Mouse (Mus musculus): ENCODE data around the gene F11r. TPM values are rescaled to one million over a fixed set of nuclear protein-coding genes. Genes with fewer than 3 reads are reported as not detected.
A peak's percentile ranks its signal among the peaks of the same experiment; 100 is the strongest.

Gene F11r
- polyA plus RNA-seq, 1 experiment from 2014 or later = 26.7 TPM

DNA sequence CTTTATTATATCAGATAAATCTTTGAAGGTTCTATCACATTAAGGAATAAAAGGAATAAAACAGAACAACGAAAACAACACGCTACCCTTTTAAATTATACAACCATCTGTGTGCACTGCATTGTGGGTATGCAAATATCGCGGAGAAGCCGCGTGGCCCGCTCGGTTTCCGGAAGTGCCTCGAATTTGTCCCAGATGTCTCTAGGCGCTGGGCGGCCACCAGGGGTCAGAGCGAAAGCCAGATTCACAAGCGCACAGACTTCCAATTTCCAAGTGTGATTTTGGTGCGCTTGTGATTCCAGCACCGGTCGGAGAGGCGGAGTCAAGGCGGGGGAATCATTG is 65.9 kb downstream of the F11r start, which contains the start of gene Alyref2:
Gene Alyref2 (plus strand): TSS at position 229 of the 342 bp plus-strand sequence.
- ATAC-seq (ENCODE audit: insufficient number of reproducible peaks, low FRiP score, low TSS enrichment, low read depth) (peak; percentile 87), DNase-seq (ENCODE audit: low spot score) (peak; percentile 97)
- H3K4me2 ChIP-seq (ENCODE audit: low read depth, severe bottlenecking) = peak within 1 kb of the TSS; percentile 70
- H3K9me3 ChIP-seq (ENCODE audit: control insufficient read depth, low read length) = no peaks in the 10 kb centered on the region
- H3K27me3 ChIP-seq (ENCODE audit: control insufficient read depth, insufficient read depth, low read length) = no peaks in the 10 kb centered on the region
- peak within 1 kb of the TSS; percentile 55 for H3K4me3 ChIP-seq (ENCODE audit: low read depth, low read length)
- no peaks in the 10 kb centered on the region for H3K4me1 ChIP-seq (ENCODE audit: control insufficient read depth, insufficient read depth, low read length)
- peak within 1 kb of the TSS; percentile 85 for H3K27ac ChIP-seq (replicated peaks; ENCODE audit: low read depth, low read length)
- WGBS = under 1% methylated on average over 19 of the region's 19 CpGs
- no peaks in the 10 kb centered on the region for H3K36me3 ChIP-seq (ENCODE audit: control insufficient read depth, insufficient read depth, low read length)
- H3K9ac ChIP-seq (ENCODE audit: low read length) = peak within 1 kb of the TSS; percentile 59

- Histone ChIP-seq H3K36me3 (ENCODE audit: control insufficient read depth, insufficient read depth, low read length) (no peaks in the 10 kb centered on the region), H3K9me3 (ENCODE audit: control insufficient read depth, low read length) (no peaks in the 10 kb centered on the region), H3K27ac (replicated peaks; ENCODE audit: low read depth, low read length) (peak overlapping the region; percentile 85), H3K9ac (ENCODE audit: low read length) (peak overlapping the region; percentile 59), H3K4me2 (ENCODE audit: low read depth, severe bottlenecking) (peak overlapping the region; percentile 70), H3K27me3 (ENCODE audit: control insufficient read depth, insufficient read depth, low read length) (no peaks in the 10 kb centered on the region), H3K4me1 (ENCODE audit: control insufficient read depth, insufficient read depth, low read length) (no peaks in the 10 kb centered on the region), H3K4me3 (ENCODE audit: low read depth, low read length) (peak overlapping the region; percentile 55)
- DNase-seq (ENCODE audit: low spot score) = no peak
- WGBS = under 1% methylated on average over 53 of the region's 53 CpGs
- peak; percentile 32; the same call in 1 of the 2 replicates for ATAC-seq (ENCODE audit: insufficient number of reproducible peaks, low FRiP score, low TSS enrichment, low read depth)
These were observed 66.4 kb downstream of the F11r start for GRCm38 (mm10) chr1:171503592-171504291.

DNA sequence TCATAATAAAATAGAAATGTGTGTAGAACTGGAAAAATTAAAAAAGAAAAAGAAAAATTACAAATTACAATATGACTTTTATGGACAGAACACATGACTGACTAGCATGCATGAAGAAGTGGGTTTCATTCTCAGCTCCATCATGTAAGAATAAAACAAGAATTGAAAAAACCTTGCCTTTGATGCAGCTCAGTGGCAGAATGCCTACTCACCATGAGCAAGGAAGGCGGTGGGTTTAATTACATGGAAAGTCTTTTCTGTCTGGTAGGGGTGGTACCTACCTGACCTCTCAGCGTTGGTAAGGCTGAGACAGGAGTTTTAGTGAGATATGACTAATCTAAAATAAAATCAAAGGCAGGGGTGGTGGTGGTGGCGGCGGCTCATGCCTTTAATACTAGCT is 67.3 kb downstream of the F11r start:
- 79% methylated on average over 4 of the region's 4 CpGs for WGBS
- Histone ChIP-seq H3K9me3 (ENCODE audit: control insufficient read depth, low read length) (no peaks in the 10 kb centered on the region), H3K4me3 (ENCODE audit: low read depth, low read length) (no peak overlapping the region), H3K4me1 (ENCODE audit: control insufficient read depth, insufficient read depth, low read length) (no peaks in the 10 kb centered on the region), H3K9ac (ENCODE audit: low read length) (no peak overlapping the region), H3K4me2 (ENCODE audit: low read depth, severe bottlenecking) (0 out of 2 replicates have a peak overlapping the region, but pooled peaks have one; percentile 7), H3K36me3 (ENCODE audit: control insufficient read depth, insufficient read depth, low read length) (no peaks in the 10 kb centered on the region), H3K27ac (replicated peaks; ENCODE audit: low read depth, low read length) (no peak overlapping the region), H3K27me3 (ENCODE audit: control insufficient read depth, insufficient read depth, low read length) (no peaks in the 10 kb centered on the region)
- ATAC-seq (ENCODE audit: insufficient number of reproducible peaks, low FRiP score, low TSS enrichment, low read depth) (no peak), DNase-seq (ENCODE audit: low spot score) (no peak)

DNA sequence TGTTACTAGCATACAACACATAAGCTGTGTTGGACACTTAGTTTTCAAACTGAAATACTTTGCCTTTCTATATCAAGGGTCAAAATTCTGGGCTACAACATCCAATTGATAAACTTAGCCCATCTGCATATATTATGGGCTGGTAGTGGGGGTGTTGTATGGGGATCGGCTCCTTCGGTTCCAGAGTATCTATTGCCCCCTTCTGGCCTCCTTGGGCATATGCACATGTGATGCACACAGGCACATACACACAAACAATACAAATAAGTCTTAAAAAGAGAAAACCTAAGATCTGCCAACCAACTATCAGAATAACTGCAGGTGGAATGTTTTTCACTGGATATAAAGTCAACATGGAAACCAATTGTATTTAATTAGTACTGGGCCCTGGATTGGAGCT is 75.9 kb downstream of the F11r start:
- H3K4me1 ChIP-seq (ENCODE audit: control insufficient read depth, insufficient read depth, low read length) = no peaks in the 10 kb centered on the region
- H3K4me2 ChIP-seq (ENCODE audit: low read depth, severe bottlenecking) = no peak overlapping the region
- no peaks in the 10 kb centered on the region for H3K9me3 ChIP-seq (ENCODE audit: control insufficient read depth, low read length)
- H3K27ac ChIP-seq (replicated peaks; ENCODE audit: low read depth, low read length) = no peak overlapping the region
- ATAC-seq (ENCODE audit: insufficient number of reproducible peaks, low FRiP score, low TSS enrichment, low read depth) (no peak), DNase-seq (ENCODE audit: low spot score) (no peak)
- H3K9ac ChIP-seq (ENCODE audit: low read length) = no peak overlapping the region
- H3K4me3 ChIP-seq (ENCODE audit: low read depth, low read length) = no peak overlapping the region
- 88% methylated on average over 2 of the region's 2 CpGs for WGBS
- H3K27me3 ChIP-seq (ENCODE audit: control insufficient read depth, insufficient read depth, low read length) = no peaks in the 10 kb centered on the region
- H3K36me3 ChIP-seq (ENCODE audit: control insufficient read depth, insufficient read depth, low read length) = no peaks in the 10 kb centered on the region

GRCm38 (mm10) chr1:171513760-171514159 is 76.4 kb downstream of the F11r start:
- Histone ChIP-seq H3K9me3 (ENCODE audit: control insufficient read depth, low read length) (no peaks in the 10 kb centered on the region), H3K27ac (replicated peaks; ENCODE audit: low read depth, low read length) (no peak overlapping the region), H3K4me1 (ENCODE audit: control insufficient read depth, insufficient read depth, low read length) (no peaks in the 10 kb centered on the region), H3K4me2 (ENCODE audit: low read depth, severe bottlenecking) (no peak overlapping the region), H3K4me3 (ENCODE audit: low read depth, low read length) (no peak overlapping the region), H3K27me3 (ENCODE audit: control insufficient read depth, insufficient read depth, low read length) (no peaks in the 10 kb centered on the region), H3K36me3 (ENCODE audit: control insufficient read depth, insufficient read depth, low read length) (no peaks in the 10 kb centered on the region), H3K9ac (ENCODE audit: low read length) (no peak overlapping the region)
- WGBS = 94% methylated on average over 1 of the region's 1 CpGs
- ATAC-seq (ENCODE audit: insufficient number of reproducible peaks, low FRiP score, low TSS enrichment, low read depth) (no peak), DNase-seq (ENCODE audit: low spot score) (no peak)

Other genes with a start within 250 kb of the F11r start
- gene Pcp4l1, start 241.3 kb upstream of the F11r start, polyA plus RNA-seq (2014; fragmentation: Nextera tagmentation; extraction: Ambion mirVana) = 2.7 and 4.3 TPM in 2 replicates
- 0.15 and 0.21 TPM in 2 replicates for gene Nr1i3, start 223.6 kb upstream of the F11r start, polyA plus RNA-seq (2014; fragmentation: Nextera tagmentation; extraction: Ambion mirVana)
- gene Tomm40l, start 215.0 kb upstream of the F11r start, polyA plus RNA-seq (2014; fragmentation: Nextera tagmentation; extraction: Ambion mirVana) = 25.4 and 26.4 TPM in 2 replicates
- gene Apoa2, start 212.5 kb upstream of the F11r start, polyA plus RNA-seq (2014; fragmentation: Nextera tagmentation; extraction: Ambion mirVana) = 2.8 and 4.6 TPM in 2 replicates
- 13.2 and 13.6 TPM in 2 replicates for gene Fcer1g, start 203.2 kb upstream of the F11r start, polyA plus RNA-seq (2014; fragmentation: Nextera tagmentation; extraction: Ambion mirVana)
- gene Adamts4, start 187.1 kb upstream of the F11r start, polyA plus RNA-seq (2014; fragmentation: Nextera tagmentation; extraction: Ambion mirVana) = 5.5 and 5.6 TPM in 2 replicates
- 260 and 264 TPM in 2 replicates for gene Ndufs2, start 186.1 kb upstream of the F11r start, polyA plus RNA-seq (2014; fragmentation: Nextera tagmentation; extraction: Ambion mirVana)
- gene B4galt3, start 167.2 kb upstream of the F11r start, polyA plus RNA-seq (2014; fragmentation: Nextera tagmentation; extraction: Ambion mirVana) = 68.9 and 78.2 TPM in 2 replicates
- 65.0 and 71.0 TPM in 2 replicates for gene Ppox, start 156.3 kb upstream of the F11r start, polyA plus RNA-seq (2014; fragmentation: Nextera tagmentation; extraction: Ambion mirVana)
- 111 and 114 TPM in 2 replicates for gene Usp21, start 149.5 kb upstream of the F11r start, polyA plus RNA-seq (2014; fragmentation: Nextera tagmentation; extraction: Ambion mirVana)
- gene Ufc1, start 142.5 kb upstream of the F11r start, polyA plus RNA-seq (2014; fragmentation: Nextera tagmentation; extraction: Ambion mirVana) = 111 and 115 TPM in 2 replicates
- gene Dedd, start 108.4 kb upstream of the F11r start, polyA plus RNA-seq (2014; fragmentation: Nextera tagmentation; extraction: Ambion mirVana) = 51.7 and 55.7 TPM in 2 replicates
- 29.2 and 31.9 TPM in 2 replicates for gene Nit1, start 91.9 kb upstream of the F11r start, polyA plus RNA-seq (2014; fragmentation: Nextera tagmentation; extraction: Ambion mirVana)
- 61.8 and 68.3 TPM in 2 replicates for gene Pfdn2, start 91.9 kb upstream of the F11r start, polyA plus RNA-seq (2014; fragmentation: Nextera tagmentation; extraction: Ambion mirVana)
- gene Klhdc9, start 76.7 kb upstream of the F11r start, polyA plus RNA-seq (2014; fragmentation: Nextera tagmentation; extraction: Ambion mirVana) = 1.4 and 2.3 TPM in 2 replicates
- gene Nectin4, start 67.4 kb upstream of the F11r start, polyA plus RNA-seq (2014; fragmentation: Nextera tagmentation; extraction: Ambion mirVana) = 2.9 and 3.1 TPM in 2 replicates
- 0.55 and 0.70 TPM in 2 replicates for gene Arhgap30, start 48.6 kb upstream of the F11r start, polyA plus RNA-seq (2014; fragmentation: Nextera tagmentation; extraction: Ambion mirVana)
- 114 and 124 TPM in 2 replicates for gene Usf1, start 26.2 kb upstream of the F11r start, polyA plus RNA-seq (2014; fragmentation: Nextera tagmentation; extraction: Ambion mirVana)
- 3.2 and 3.3 TPM in 2 replicates for gene Tstd1, start 18.7 kb upstream of the F11r start, polyA plus RNA-seq (2014; fragmentation: Nextera tagmentation; extraction: Ambion mirVana)
- gene Alyref2, start 65.9 kb downstream of the F11r start, polyA plus RNA-seq (2014; fragmentation: Nextera tagmentation; extraction: Ambion mirVana) = 7.1 and 10.3 TPM in 2 replicates
- not detected in 2 replicates for gene Itln1, start 97.8 kb downstream of the F11r start, polyA plus RNA-seq (2014; fragmentation: Nextera tagmentation; extraction: Ambion mirVana)
- gene Cd244a, start 121.7 kb downstream of the F11r start, polyA plus RNA-seq (2014; fragmentation: Nextera tagmentation; extraction: Ambion mirVana) = not detected in 2 replicates
- gene Ly9, start 169.9 kb downstream of the F11r start, polyA plus RNA-seq (2014; fragmentation: Nextera tagmentation; extraction: Ambion mirVana) = not detected in 2 replicates
- gene Slamf7, start 215.5 kb downstream of the F11r start, polyA plus RNA-seq (2014; fragmentation: Nextera tagmentation; extraction: Ambion mirVana) = not detected in 2 replicates
- 0.49 and 0.52 TPM in 2 replicates for gene Cd48, start 244.5 kb downstream of the F11r start, polyA plus RNA-seq (2014; fragmentation: Nextera tagmentation; extraction: Ambion mirVana)